ENCODE assay signal across 11 mouse cellular contexts in the genomic region with DNA sequence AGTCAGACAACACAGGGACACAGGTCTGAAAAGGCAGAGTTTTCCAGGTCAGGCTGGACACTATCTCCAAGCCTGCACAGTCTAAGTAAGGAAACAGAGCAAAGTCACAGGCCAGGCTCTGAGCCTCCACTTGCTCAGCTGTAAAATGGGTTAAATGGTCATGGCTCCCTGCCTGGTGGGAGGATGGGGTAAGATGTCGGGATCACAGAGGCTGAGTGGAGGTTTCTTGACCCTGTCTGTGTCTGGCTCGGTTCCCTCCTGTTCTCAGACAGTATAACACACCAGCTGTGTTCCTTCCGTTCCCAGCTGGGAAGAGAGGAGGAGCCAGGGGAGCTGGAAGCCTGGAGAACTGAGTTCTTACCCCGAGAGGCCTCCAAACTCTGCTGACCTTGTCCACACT. TPM values are rescaled to one million over a fixed set of nuclear protein-coding genes. Genes with fewer than 3 reads are reported as not detected.
DNase-seq lines count a peak whose midpoint lies in the region; ATAC-seq and TF ChIP-seq lines count a peak whose summit lies in the region.
"Had no signal": no experiment of that assay in that cellular context is flagged by ENCODE, and none has a peak within 500 bp of the region (broad histone marks: within the 10 kb centered on the region; RNA-seq: fewer than 3 reads in every experiment).

No protein-coding gene starts in this region.

- H3K27ac ChIP-seq in gastrocnemius, adult 2 months, result no peak overlapping the region
- H3K27ac ChIP-seq: embryonic facial prominence, embryonic 10.5 days; hindbrain, postnatal 0 days had no signal

- intact Hi-C loops in gastrocnemius, adult 2 months (cut with DNase I), result no loop called here
- intact Hi-C loops in gastrocnemius, postnatal 36 days (cut with DNase I), result no loop called here

- DNase-seq in gastrocnemius, adult 2 months, result peak; percentile 44
- no peak for DNase-seq in gastrocnemius, postnatal 36 days
- DNase-seq in heart, adult 8-10 months (ENCODE audit: low spot score), result peak; percentile 78
- DNase-seq in kidney, adult 9 months, result peak; percentile 55
- peak; percentile 83 for DNase-seq in lung, postnatal 10 days
- no peak for DNase-seq in thymus, postnatal 25 days
- DNase-seq in layer of hippocampus, adult 9-11 months, result no peak
- DNase-seq: forebrain, postnatal 0 days had no signal

- no peak for TF ChIP-seq CTCF in gastrocnemius, adult 2 months (IDR thresholded peaks at IDR 0.05)

- no peak for ATAC-seq in megakaryocyte-erythroid progenitor cell, adult 5-6 weeks (replicated peaks; ENCODE audit: low FRiP score, low TSS enrichment, poor library complexity, severe bottlenecking)
- ATAC-seq: forebrain, postnatal 0 days; hindbrain, postnatal 0 days had no signal

- H3K4me3 ChIP-seq in gastrocnemius, adult 2 months, result no peak overlapping the region
- H3K4me3 ChIP-seq: embryonic facial prominence, embryonic 10.5 days had no signal

RNA-seq across cellular contexts. Expression of gene Neurl1b, which starts 56.8 kb away (rescaled TPM):
- 1 to 10 TPM; 2.3 to 2.6 TPM for total RNA-seq in gastrocnemius, adult 2 months (2021)
- total RNA-seq in gastrocnemius, postnatal 36 days (2021), result 1 to 10 TPM; 2.6 to 3.7 TPM
- 1 to 10 TPM; 3.6 to 5.1 (median 4.4) TPM for total RNA-seq in heart, adult 8-10 months (2022)
- total RNA-seq in megakaryocyte-erythroid progenitor cell, adult 5-6 weeks (2014; fragmentation: Nextera tagmentation), result 0.22 and 0.25 TPM in 2 replicates
- total RNA-seq in megakaryocyte-erythroid progenitor cell, adult 5-6 weeks (2017), result 0.09 and 0.53 TPM in 2 replicates

Comparison
In these comparisons a context has a peak if more than half of its experiments do, and no peak if none do; other contexts are left out.
1. DNase-seq: peak in gastrocnemius, adult 2 months (single experiment), heart, adult 8-10 months (single experiment), kidney, adult 9 months (single experiment) and lung, postnatal 10 days (single experiment); none in gastrocnemius, postnatal 36 days (0 of 2), thymus, postnatal 25 days (single experiment) and layer of hippocampus, adult 9-11 months (single experiment).